Mouse (Mus musculus) kidney, embryonic 14.5 days (tissue): ENCODE results near the gene Epc2. TPM values are rescaled to one million over a fixed set of nuclear protein-coding genes. Genes with fewer than 3 reads are reported as not detected.

Experiments
- ATAC-seq: fragments of 200-750 bp; cut with Nextera tagmentation; 2 replicates; pipeline ENCODE4 v1.8.0; 2017; ENCODE audit warnings: moderate number of reproducible peaks, mild to moderate bottlenecking, moderate TSS enrichment, moderate library complexity; ENCODE audit not compliant: low FRiP score, low TSS enrichment
- H3K27ac ChIP-seq: fragments of 300-500 bp; sonication (generic); 2 replicates; pipeline ENCODE4 v1.5.1; 2014; ENCODE audit warnings: low read depth, mild to moderate bottlenecking, low read length, moderate library complexity, mixed read lengths
- H3K27me3 ChIP-seq: fragments of 300-500 bp; sonication (generic); 2 replicates; pipeline ENCODE4 v1.6.1; 2014; ENCODE audit warnings: mild to moderate bottlenecking, low read length; ENCODE audit not compliant: control insufficient read depth, insufficient read depth
- H3K36me3 ChIP-seq: fragments of 300-500 bp; sonication (generic); 2 replicates; pipeline ENCODE4 v1.6.1; 2014; ENCODE audit warnings: low read length, mixed read lengths; ENCODE audit not compliant: control insufficient read depth, insufficient read depth
- H3K4me1 ChIP-seq: fragments of 300-500 bp; sonication (generic); 2 replicates; pipeline ENCODE4 v1.6.1; 2014; ENCODE audit warnings: low read length, mixed read lengths; ENCODE audit not compliant: control insufficient read depth, insufficient read depth
- H3K4me2 ChIP-seq: fragments of 300-500 bp; sonication (generic); replicated peaks from 2 replicates; pipeline ENCODE4 v1.6.1; 2014; ENCODE audit warnings: low read depth, mild to moderate bottlenecking, low read length
- H3K4me3 ChIP-seq: fragments of 300-500 bp; sonication (generic); 2 replicates; pipeline ENCODE4 v1.5.1; 2014; ENCODE audit warnings: mild to moderate bottlenecking, low read length
- H3K9ac ChIP-seq: fragments of 300-500 bp; sonication (generic); 2 replicates; pipeline ENCODE4 v1.6.1; 2014; ENCODE audit warnings: low read depth, mild to moderate bottlenecking, low read length, moderate library complexity
- H3K9me3 ChIP-seq: fragments of 300-500 bp; sonication (generic); 2 replicates; pipeline ENCODE4 v1.6.1; 2016; ENCODE audit warnings: low read length; ENCODE audit not compliant: control insufficient read depth
- WGBS: fragments of 180-500 bp; shearing (Covaris S2); extraction: QIAGEN DNeasy Blood & Tissue Kit; methylation state at CpG from one replicate; pipeline ENCODE4 v1.1.7; 2014; 5-methylcytosine and 5-hydroxymethylcytosine counted together
- polyA plus RNA-seq: library from polyadenylated mRNA; unstranded; fragments of >200 nt; fragmentation: Nextera tagmentation; extraction: Ambion mirVana; gene quantifications from 2 replicates; pipeline ENCODE4 v1.2.1, GENCODE M21; 2014

The Epc2 gene
- polyA plus RNA-seq, 1 experiment from 2014 or later, result 12.8 TPM

DNA sequence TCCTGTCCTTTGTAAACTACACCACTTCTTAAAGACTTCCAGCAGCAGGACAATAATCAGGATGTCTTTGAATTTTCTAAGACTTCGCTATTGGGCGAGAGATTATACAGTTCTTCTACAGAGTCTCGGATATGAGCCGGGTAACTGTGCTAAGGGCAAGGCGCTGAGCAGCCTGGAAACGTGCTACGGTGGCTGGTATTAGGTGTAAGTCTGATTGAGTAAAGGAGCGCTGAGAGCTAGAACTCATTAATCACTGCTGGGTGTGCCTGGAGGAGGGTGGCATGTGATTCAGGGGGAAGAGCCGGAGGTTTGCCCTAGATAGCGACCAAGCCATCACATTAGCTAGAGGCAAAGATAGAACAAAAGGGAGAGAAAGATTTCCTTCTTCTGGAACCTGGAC, 25.1 kb upstream of the Epc2 start:
- no peaks in the 10 kb centered on the region for H3K36me3 ChIP-seq
- H3K27me3 ChIP-seq, result no peaks in the 10 kb centered on the region
- ATAC-seq, result no peak
- H3K4me3 ChIP-seq, result no peak overlapping the region
- no peak overlapping the region for H3K27ac ChIP-seq
- no peaks in the 10 kb centered on the region for H3K9me3 ChIP-seq
- no peak overlapping the region for H3K9ac ChIP-seq
- H3K4me1 ChIP-seq, result no peaks in the 10 kb centered on the region
- 43% methylated on average over 10 of the region's 10 CpGs for WGBS
- H3K4me2 ChIP-seq, result no peak overlapping the region

DNA sequence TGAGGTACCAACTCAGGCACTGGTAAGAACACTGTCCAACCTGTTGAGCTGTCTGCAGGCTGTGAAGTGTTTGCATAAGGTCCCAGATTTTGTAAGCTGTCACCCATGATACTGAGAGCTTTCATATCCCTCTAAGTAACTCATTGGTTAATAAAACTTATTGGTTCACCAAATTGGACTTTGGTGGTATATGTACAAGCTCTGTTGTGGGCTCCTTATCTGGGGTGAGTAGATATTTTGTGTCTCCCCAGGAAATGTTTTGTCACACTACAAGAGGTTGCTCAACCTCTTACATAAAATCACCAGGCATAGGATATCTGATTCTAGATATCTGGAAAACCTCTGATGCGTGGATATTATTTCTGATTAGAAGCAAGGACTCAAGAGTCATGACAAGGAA, 20.3 kb upstream of the Epc2 start:
- no peaks in the 10 kb centered on the region for H3K9me3 ChIP-seq
- H3K27ac ChIP-seq, result no peak overlapping the region
- H3K36me3 ChIP-seq, result no peaks in the 10 kb centered on the region
- H3K4me3 ChIP-seq, result no peak overlapping the region
- WGBS, result 85% methylated on average over 1 of the region's 1 CpGs
- no peaks in the 10 kb centered on the region for H3K4me1 ChIP-seq
- no peak overlapping the region for H3K9ac ChIP-seq
- ATAC-seq, result no peak
- no peaks in the 10 kb centered on the region for H3K27me3 ChIP-seq
- no peak overlapping the region for H3K4me2 ChIP-seq

DNA sequence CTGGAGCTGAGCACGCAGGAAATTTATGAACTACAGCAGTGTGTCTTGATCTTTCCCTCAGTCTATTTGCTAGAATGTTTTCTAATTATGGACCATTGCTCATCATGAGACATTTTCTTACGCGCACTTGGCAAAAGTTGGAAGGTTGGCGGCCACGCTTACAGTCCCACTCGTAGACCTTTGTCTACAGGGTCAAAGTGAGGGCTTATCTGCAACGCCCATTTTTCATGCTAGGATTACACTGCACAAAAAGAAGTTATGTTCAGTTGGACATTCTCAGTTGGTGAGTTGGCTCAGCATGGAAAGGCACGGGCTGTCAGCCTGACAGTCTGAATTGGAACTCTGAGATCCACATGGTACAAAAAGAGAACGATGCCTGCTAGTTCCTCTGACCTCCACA, 18.1 kb upstream of the Epc2 start:
- 86% methylated on average over 9 of the region's 9 CpGs for WGBS
- Histone ChIP-seq H3K27me3 (no peaks in the 10 kb centered on the region), H3K9ac (no peak overlapping the region), H3K9me3 (no peaks in the 10 kb centered on the region), H3K4me2 (no peak overlapping the region), H3K27ac (no peak overlapping the region), H3K4me3 (no peak overlapping the region), H3K4me1 (no peaks in the 10 kb centered on the region), H3K36me3 (no peaks in the 10 kb centered on the region)
- ATAC-seq, result no peak

DNA sequence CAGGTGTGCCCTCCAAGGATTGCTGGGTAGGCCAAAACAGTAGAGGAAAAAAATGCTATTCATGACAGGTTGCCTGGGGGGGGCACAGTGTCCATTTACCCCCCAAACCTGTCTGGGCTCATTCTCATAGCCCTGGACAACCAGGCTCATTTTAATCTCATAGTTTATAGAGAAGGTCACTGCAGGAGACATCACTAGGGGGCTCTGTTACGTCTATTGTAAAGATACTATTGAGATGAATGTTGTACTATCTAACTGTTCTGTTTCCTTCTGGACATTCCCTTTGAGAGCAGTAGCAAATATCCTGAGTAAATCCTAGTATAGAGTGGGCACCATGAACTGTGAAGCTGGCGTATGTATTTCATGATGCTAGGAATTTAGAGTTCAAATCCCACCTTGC, 5.0 kb upstream of the Epc2 start:
- no peak overlapping the region for H3K9ac ChIP-seq
- no peaks in the 10 kb centered on the region for H3K9me3 ChIP-seq
- WGBS, result 79% methylated on average over 2 of the region's 2 CpGs
- no peak overlapping the region for H3K27ac ChIP-seq
- H3K4me2 ChIP-seq, result no peak overlapping the region
- no peak for ATAC-seq
- H3K4me3 ChIP-seq, result no peak overlapping the region
- H3K36me3 ChIP-seq, result no peaks in the 10 kb centered on the region
- no peaks in the 10 kb centered on the region for H3K27me3 ChIP-seq
- H3K4me1 ChIP-seq, result no peaks in the 10 kb centered on the region

DNA sequence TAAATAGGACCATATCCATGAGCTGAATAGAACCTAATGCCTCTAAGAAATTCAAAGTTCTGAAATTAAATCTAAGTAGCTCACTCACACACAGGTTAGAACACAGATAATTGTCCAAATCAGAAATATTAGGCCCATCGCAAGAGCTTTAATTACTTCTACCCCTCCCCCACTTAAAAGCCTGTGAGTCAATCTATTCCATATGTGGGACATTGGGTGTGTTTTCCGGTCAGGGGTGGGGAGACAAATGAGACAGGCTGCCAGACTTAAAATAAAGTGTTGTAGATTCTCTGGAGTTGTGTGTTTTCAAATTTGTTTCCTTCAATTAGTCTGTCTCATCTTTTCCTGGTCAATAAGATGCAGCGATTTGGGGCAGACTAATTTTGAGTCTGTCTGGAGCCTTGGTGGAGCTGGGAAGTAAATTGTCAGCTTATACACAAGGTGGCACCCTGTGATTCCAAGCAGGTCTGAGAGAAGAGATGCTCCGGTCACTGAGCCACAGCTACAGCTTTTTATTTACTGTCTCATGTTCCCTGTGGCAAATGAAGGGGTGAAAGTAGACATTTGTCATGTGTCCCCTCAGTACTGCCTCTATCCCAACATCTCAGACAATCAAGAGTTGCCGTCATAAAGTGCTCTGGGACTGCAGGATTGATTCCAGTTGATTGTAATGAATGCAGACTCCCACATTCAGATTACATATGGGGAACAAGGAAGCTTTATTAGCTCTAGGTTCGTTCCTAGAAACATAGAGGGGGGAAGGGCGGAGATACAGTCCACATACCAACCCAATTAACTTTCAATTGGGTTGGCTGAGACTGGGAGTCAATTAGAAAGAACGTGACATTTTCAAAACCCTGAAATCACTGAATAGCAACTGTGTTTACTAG, 3.5 kb upstream of the Epc2 start:
- Histone ChIP-seq H3K4me1 (no peaks in the 10 kb centered on the region), H3K9me3 (no peaks in the 10 kb centered on the region), H3K27me3 (no peaks in the 10 kb centered on the region), H3K36me3 (no peaks in the 10 kb centered on the region), H3K4me2 (no peak overlapping the region), H3K4me3 (no peak overlapping the region), H3K27ac (no peak overlapping the region), H3K9ac (no peak overlapping the region)
- ATAC-seq, result no peak
- WGBS, result 38% methylated on average over 8 of the region's 8 CpGs

DNA sequence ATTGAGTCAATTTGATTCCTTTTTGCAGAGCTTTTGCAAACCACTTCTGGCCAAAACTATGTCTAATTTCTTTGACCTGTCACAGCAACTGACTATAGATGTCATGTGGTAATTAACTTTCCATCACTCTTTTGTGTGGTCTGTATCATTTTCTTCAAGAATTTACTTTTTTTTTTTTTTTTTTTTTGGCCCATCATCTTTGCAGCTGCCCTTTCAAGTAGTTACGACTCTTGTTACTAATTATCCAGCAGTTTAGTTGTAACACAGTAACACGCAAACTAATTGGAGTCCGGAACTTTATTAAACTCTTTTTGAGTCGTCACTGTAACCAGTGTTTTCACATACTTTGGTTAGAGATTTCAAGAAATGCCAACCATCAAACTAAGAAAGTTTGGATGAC, 819 bp upstream of the Epc2 start:
- peak overlapping the region; percentile 98; the same call in 1 of the 2 replicates for H3K9ac ChIP-seq
- no peaks in the 10 kb centered on the region for H3K36me3 ChIP-seq
- no peak for ATAC-seq
- peak overlapping the region; percentile 81 for H3K4me2 ChIP-seq
- peak overlapping the region; percentile 99; the same call in 1 of the 2 replicates for H3K27ac ChIP-seq
- no peaks in the 10 kb centered on the region for H3K9me3 ChIP-seq
- WGBS, result 9% methylated on average over 4 of the region's 4 CpGs
- H3K4me1 ChIP-seq, result no peaks in the 10 kb centered on the region
- peak overlapping the region; percentile 96 for H3K4me3 ChIP-seq
- H3K27me3 ChIP-seq, result no peaks in the 10 kb centered on the region

DNA sequence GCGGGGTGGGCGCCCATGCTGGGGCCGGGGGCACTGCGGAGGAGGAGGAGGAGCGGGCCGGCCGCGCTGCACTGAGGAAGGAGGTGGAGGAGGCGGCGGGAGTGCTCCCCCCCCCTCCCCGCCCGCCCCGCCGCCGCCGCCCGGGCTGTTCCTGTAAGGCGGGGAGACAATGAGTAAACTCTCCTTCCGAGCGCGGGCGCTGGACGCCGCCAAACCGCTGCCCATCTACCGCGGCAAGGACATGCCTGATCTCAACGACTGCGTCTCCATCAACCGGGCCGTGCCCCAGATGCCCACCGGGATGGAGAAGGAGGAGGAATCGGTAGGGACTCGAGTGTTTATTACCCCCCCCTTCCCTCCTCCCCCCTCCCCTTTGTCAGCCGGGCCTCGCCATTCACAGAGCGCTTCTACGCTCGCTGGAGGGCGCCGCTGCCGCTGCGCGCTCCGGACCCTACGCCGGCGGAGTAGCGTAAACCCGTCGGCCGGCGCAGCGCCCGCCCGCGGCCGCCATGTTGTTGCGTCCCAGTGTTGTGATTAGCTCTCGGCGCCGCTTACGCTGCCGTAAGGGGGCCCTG, 438 bp downstream of the Epc2 start:
- H3K27ac ChIP-seq, result peak overlapping the region; percentile 99
- no peaks in the 10 kb centered on the region for H3K27me3 ChIP-seq
- H3K4me3 ChIP-seq, result peak overlapping the region; percentile 96
- ATAC-seq, result peak; percentile 84
- H3K9me3 ChIP-seq, result no peaks in the 10 kb centered on the region
- peak overlapping the region; percentile 98 for H3K9ac ChIP-seq
- no peaks in the 10 kb centered on the region for H3K36me3 ChIP-seq
- under 1% methylated on average over 50 of the region's 64 CpGs for WGBS
- peak overlapping the region; percentile 81 for H3K4me2 ChIP-seq
- H3K4me1 ChIP-seq, result no peaks in the 10 kb centered on the region

DNA sequence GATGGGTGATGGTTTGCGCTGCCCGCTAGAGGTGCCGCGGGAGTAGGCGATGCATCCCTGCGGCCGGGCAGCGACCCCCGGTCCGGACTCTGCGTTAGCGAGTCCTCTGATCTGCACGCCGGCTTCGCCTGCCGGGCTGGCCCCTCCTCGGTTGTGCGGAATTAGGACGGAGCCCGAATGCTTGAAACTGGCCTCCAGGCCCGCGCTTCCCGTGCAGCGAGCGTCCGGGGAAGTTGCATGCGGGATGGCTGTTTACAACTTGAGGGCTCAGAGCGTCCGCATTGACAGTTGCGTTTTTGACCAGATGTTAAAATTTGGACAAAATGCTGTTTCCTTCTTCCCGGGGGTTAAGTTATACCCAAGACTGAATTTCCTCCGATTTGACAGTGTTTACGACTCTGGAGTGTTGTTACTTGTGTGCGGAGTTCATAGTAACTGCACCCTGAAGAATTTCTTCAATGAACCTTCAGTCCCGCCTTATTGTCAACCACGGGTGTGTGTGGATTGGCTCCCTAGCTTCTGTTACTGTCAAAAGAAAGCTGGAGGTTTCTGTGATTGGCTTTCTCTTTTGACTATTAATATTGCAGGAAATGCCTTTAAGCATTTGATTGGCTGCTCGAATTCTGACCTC, 1.3 kb downstream of the Epc2 start:
- peak overlapping the region; percentile 99; the same call in 1 of the 2 replicates for H3K27ac ChIP-seq
- H3K4me3 ChIP-seq, result peak overlapping the region; percentile 96
- WGBS, result 1% methylated on average over 37 of the region's 37 CpGs
- no peaks in the 10 kb centered on the region for H3K27me3 ChIP-seq
- peak overlapping the region; percentile 98 for H3K9ac ChIP-seq
- ATAC-seq, result peak; percentile 32
- H3K36me3 ChIP-seq, result no peaks in the 10 kb centered on the region
- H3K4me1 ChIP-seq, result no peaks in the 10 kb centered on the region
- peak overlapping the region; percentile 77 for H3K4me2 ChIP-seq
- no peaks in the 10 kb centered on the region for H3K9me3 ChIP-seq

DNA sequence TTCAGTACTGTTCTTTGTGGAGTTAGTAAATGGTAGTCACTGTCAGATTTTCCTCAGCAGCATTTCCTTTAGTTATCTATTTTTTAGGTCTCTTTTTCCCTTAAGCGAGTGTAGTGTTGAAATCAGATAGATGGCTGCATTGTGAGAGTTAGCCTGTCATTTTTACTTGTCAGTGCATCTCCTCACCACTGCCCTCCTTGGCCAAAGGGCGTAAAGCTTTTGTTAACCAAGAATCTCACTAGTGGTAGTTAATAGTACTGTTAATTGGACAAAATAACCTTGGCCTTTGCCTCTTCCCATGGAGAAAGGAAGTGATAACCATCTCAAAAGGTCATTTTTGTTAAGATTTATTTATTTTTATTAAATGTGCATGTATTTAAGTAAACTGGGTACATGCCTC, 6.5 kb downstream of the Epc2 start:
- Histone ChIP-seq H3K4me1 (no peaks in the 10 kb centered on the region), H3K27me3 (no peaks in the 10 kb centered on the region), H3K27ac (no peak overlapping the region), H3K36me3 (no peaks in the 10 kb centered on the region), H3K9me3 (peaks cover 3% of the 10 kb centered on the region; the same call in 1 of the 2 replicates), H3K4me3 (no peak overlapping the region), H3K9ac (no peak overlapping the region), H3K4me2 (no peak overlapping the region)
- ATAC-seq, result no peak
- 87% methylated on average over 2 of the region's 2 CpGs for WGBS
